Mouse (Mus musculus) left cerebral cortex, adult 2 months (tissue): ENCODE results near the gene Kpna4. TPM values are rescaled to one million over a fixed set of nuclear protein-coding genes. Genes with fewer than 3 reads are reported as not detected.
A peak's percentile ranks its signal among the peaks of the same experiment; 100 is the strongest.
"Not testable (repeated sequence)": the region's sequence is repeated elsewhere in the genome, so short reads cannot be mapped to it uniquely, and the experiment has no call there.

Experiments used
- DNase-seq, 2 experiments: peaks; one replicate each; pipeline ENCODE4 v3.0.0; 2021 to 2022; ENCODE audit warnings: low spot score in 2 of 2, mixed read lengths in 1 of 2; ENCODE audit errors: extremely low spot score in 1 of 2
- H3K27ac ChIP-seq: fragments of 200-600 bp; 2 replicates; pipeline ENCODE4 v1.8.1; 2022
- H3K4me3 ChIP-seq: fragments of 200-600 bp; 2 replicates; pipeline ENCODE4 v1.8.1; 2022
- CTCF ChIP-seq: fragments of 200-600 bp; IDR thresholded peaks from 2 replicates; pipeline ENCODE4 v1.8.1; 2022; ENCODE audit warnings: antibody characterized with exemption, mild to moderate bottlenecking, moderate library complexity
- intact Hi-C: fragments of 180-260 bp; cut with DNase I; formaldehyde crosslinking; loops from one replicate; pipeline ENCODE4 v1.15.1; 2025
- total RNA-seq, 2 experiments: library from RNA; stranded (reverse); gene quantifications; 2 replicates each; pipeline ENCODE4 v1.2.3; 2021

Kpna4 gene
- total RNA-seq, 2 experiments from 2014 or later = 66.2 to 72.9 TPM

GRCm38 (mm10) chr3:69044645-69045399, 82.1 kb downstream of the Kpna4 start, which contains the start of gene Trim59:
Gene Trim59 (minus strand): TSS chr3:69044755.
- Histone ChIP-seq H3K27ac (peak within 1 kb of the TSS; percentile 77), H3K4me3 (peak within 1 kb of the TSS; percentile 96)
- intact Hi-C loops = loop anchor here (2.0 to 10.0 kb wide), 2 partner anchors 40 to 330 kb away; partner anchors contain the start of genes Ift80 and Smc4
- DNase-seq = peak; percentile 86 to 91
- no peak; the same call in none of the 2 replicates for TF ChIP-seq CTCF

GRCm38 (mm10) chr3:69044167-69044591, 82.7 kb downstream of the Kpna4 start:
- intact Hi-C loops = loop anchor here (2.0 to 10.0 kb wide), 2 partner anchors 39 to 329 kb away; partner anchors contain the start of genes Ift80 and Smc4
- peak overlapping the region; percentile 48 for H3K27ac ChIP-seq

GRCm38 (mm10) chr3:69041298-69041697, 85.6 kb downstream of the Kpna4 start:
- Histone ChIP-seq H3K4me3 (0 out of 2 replicates have a peak overlapping the region, but pooled peaks have one; percentile 3), H3K27ac (no peak overlapping the region)
- intact Hi-C loops = loop anchor here (10.0 kb wide), 1 partner anchor 326 kb away; no protein-coding TSS in a partner anchor
- no peak for DNase-seq
- TF ChIP-seq CTCF = no peak

More at GRCm38 (mm10) chr3:69044167-69044591, 82.7 kb downstream of the Kpna4 start:
- DNase-seq = no peak
- TF ChIP-seq CTCF = no peak
- H3K4me3 ChIP-seq = peak overlapping the region; percentile 96

GRCm38 (mm10) chr3:69040105-69040504, 86.8 kb downstream of the Kpna4 start:
- intact Hi-C loops = loop anchor here (10.0 kb wide), 1 partner anchor 325 kb away; no protein-coding TSS in a partner anchor
- DNase-seq = no peak
- Histone ChIP-seq H3K4me3 (no peak overlapping the region), H3K27ac (no peak overlapping the region)
- TF ChIP-seq CTCF = no peak

GRCm38 (mm10) chr3:69026133-69026783, 100.7 kb downstream of the Kpna4 start:
- no peak; the same call in 1 of the 2 replicates for TF ChIP-seq CTCF
- intact Hi-C loops = no loop called here

GRCm38 (mm10) chr3:69020764-69021163, 106.1 kb downstream of the Kpna4 start:
- intact Hi-C loops = no loop called here
- DNase-seq = no peak
- Histone ChIP-seq H3K4me3 (no peak overlapping the region), H3K27ac (no peak overlapping the region)
- TF ChIP-seq CTCF = no peak

More at GRCm38 (mm10) chr3:69026133-69026783, 100.7 kb downstream of the Kpna4 start:
- H3K4me3 ChIP-seq = no peak overlapping the region
- no peak for DNase-seq
- no peak overlapping the region for H3K27ac ChIP-seq

- peak; percentile 25 for TF ChIP-seq CTCF
- no peak overlapping the region for H3K27ac ChIP-seq
- no peak for DNase-seq
- H3K4me3 ChIP-seq = no peak overlapping the region
- intact Hi-C loops = no loop called here
Measured at GRCm38 (mm10) chr3:69020285-69020684, 106.6 kb downstream of the Kpna4 start.

- H3K27ac ChIP-seq, DNase-seq, H3K4me3 ChIP-seq, intact Hi-C loops: not testable (repeated sequence)
Measured at GRCm38 (mm10) chr3:69018635-69019034, 108.3 kb downstream of the Kpna4 start.

- intact Hi-C loops = no loop called here
- TF ChIP-seq CTCF = no peak
Measured at GRCm38 (mm10) chr3:69017181-69017580, 109.7 kb downstream of the Kpna4 start.

More at GRCm38 (mm10) chr3:69017181-69017580, 109.7 kb downstream of the Kpna4 start:
- H3K4me3 ChIP-seq = no peak overlapping the region
- DNase-seq = no peak
- H3K27ac ChIP-seq = no peak overlapping the region

Other genes starting within 250 kb of the Kpna4 start
- 10 to 100 TPM; 19.9 to 26.1 TPM for gene Ift80, start 122.5 kb downstream of the Kpna4 start, total RNA-seq
- 1 to 10 TPM; 4.7 to 4.9 TPM for gene Smc4, start 122.4 kb downstream of the Kpna4 start, total RNA-seq
- 1 to 10 TPM; 7.1 to 9.1 TPM for gene Trim59, start 82.4 kb downstream of the Kpna4 start, total RNA-seq
- not detected for gene Arl14, start 95.3 kb upstream of the Kpna4 start, total RNA-seq
- gene Ppm1l, start 189.7 kb upstream of the Kpna4 start, total RNA-seq = 10 to 100 TPM; 83.4 to 87.6 TPM